Mouse (Mus musculus): Measurements from ENCODE around the gene Naif1. TPM values are rescaled to one million over a fixed set of nuclear protein-coding genes. Genes with fewer than 3 reads are reported as not detected.

The Naif1 gene
- polyA plus RNA-seq, 1 experiment from 2014 or later = 2.9 TPM

DNA sequence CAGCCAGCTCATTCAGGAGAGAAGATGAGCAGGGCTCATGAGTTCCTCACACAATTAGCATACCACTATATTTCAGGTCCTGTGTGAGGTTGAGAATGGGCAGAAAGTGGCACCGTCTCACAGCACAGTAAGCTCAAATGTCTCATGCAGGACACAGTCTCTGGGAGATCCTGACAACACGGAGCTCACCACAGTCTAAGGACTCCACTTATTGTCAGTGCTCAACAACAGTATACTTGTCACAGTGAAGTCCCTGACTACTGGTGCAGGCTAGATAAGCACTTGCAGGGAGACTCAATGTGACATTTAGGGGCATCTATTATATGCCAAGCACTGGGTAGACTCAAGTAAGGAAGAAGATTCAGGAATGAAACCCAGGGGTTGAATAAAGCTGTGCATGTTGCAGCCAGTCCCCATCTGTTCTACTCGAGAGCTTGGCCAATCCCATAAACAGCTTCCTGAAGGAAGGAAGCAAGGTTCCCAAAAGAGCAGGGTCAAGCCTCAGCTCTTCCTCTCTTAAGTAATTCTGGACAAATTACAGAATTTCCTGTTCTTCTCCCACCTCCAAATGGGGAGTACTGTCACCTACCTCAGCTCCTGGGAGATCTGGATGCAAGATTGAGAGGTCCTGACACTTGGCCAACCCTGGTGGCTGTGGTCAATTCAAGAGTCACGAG lies 20.9 kb upstream of the Naif1 start:
- Histone ChIP-seq H3K27me3 (replicated peaks) (no peaks in the 10 kb centered on the region), H3K4me1 (peaks cover 66% of the 10 kb centered on the region), H3K4me2 (0 out of 2 replicates have a peak overlapping the region, but pooled peaks have one; percentile 4), H3K27ac (no peak overlapping the region), H3K36me3 (0 out of 2 replicates have a peak, but pooled peaks cover 2% of the 10 kb centered on the region), H3K9ac (no peak overlapping the region), H3K9me3 (replicated peaks) (no peaks in the 10 kb centered on the region), H3K4me3 (no peak overlapping the region)
- ATAC-seq = 0 out of 2 replicates have a peak, but pooled peaks have one; percentile 30
- WGBS (ENCODE audit: insufficient replicate concordance) = 47% methylated on average over 4 of the region's 4 CpGs

GRCm38 (mm10) chr2:32430701-32431676 lies 19.3 kb upstream of the Naif1 start:
- Histone ChIP-seq H3K27me3 (replicated peaks) (no peaks in the 10 kb centered on the region), H3K4me2 (peak overlapping the region; percentile 32), H3K9ac (no peak overlapping the region; the same call in 1 of the 2 replicates), H3K27ac (peak overlapping the region; percentile 33; the same call in 1 of the 2 replicates), H3K4me1 (peaks cover 50% of the 10 kb centered on the region), H3K36me3 (0 out of 2 replicates have a peak, but pooled peaks cover 2% of the 10 kb centered on the region), H3K4me3 (peak overlapping the region; percentile 18), H3K9me3 (replicated peaks) (no peaks in the 10 kb centered on the region)
- no peak for ATAC-seq
- 51% methylated on average over 18 of the region's 18 CpGs for WGBS (ENCODE audit: insufficient replicate concordance)

- Histone ChIP-seq H3K36me3 (no peaks in the 10 kb centered on the region), H3K4me3 (no peak overlapping the region), H3K27me3 (replicated peaks) (no peaks in the 10 kb centered on the region), H3K4me1 (peaks cover 39% of the 10 kb centered on the region), H3K4me2 (no peak overlapping the region), H3K27ac (no peak overlapping the region), H3K9ac (no peak overlapping the region), H3K9me3 (replicated peaks) (no peaks in the 10 kb centered on the region)
- 47% methylated on average over 3 of the region's 3 CpGs for WGBS (ENCODE audit: insufficient replicate concordance)
- ATAC-seq = no peak
Measured at GRCm38 (mm10) chr2:32436686-32437372, 13.4 kb upstream of the Naif1 start.

DNA sequence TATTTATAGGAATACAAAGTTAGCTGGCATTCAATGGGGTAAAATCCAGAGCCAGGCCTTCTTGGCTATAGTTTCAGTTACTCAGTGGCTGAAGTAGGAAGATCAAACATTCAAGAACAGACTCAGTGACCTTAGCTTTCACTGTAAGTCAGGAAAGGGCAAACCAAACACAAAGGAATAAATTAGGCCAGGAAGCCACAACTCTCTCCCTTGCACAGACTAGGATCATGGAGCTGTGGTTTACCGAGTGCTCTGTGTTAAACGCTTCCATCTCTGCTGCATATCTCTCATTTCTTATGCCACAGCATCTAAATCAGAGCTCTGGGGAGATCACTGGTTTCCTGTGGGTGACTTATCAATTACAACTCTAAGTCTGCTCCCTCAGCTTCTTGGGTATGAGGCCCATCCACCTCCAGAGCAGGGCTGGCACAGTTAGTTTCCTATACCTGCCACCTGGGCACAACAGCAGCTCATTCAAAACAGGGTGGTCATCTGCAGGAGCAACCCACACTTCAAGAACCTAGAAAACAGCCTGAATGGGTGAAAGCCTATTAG lies 12.6 kb upstream of the Naif1 start:
- Histone ChIP-seq H3K36me3 (no peaks in the 10 kb centered on the region), H3K9ac (no peak overlapping the region), H3K4me3 (no peak overlapping the region), H3K27me3 (replicated peaks) (no peaks in the 10 kb centered on the region), H3K4me1 (peaks cover 44% of the 10 kb centered on the region), H3K27ac (no peak overlapping the region), H3K9me3 (replicated peaks) (no peaks in the 10 kb centered on the region), H3K4me2 (no peak overlapping the region)
- no peak for ATAC-seq
- WGBS (ENCODE audit: insufficient replicate concordance) = 22% methylated on average over 2 of the region's 2 CpGs

- no peak overlapping the region for H3K4me2 ChIP-seq
- H3K9me3 ChIP-seq (replicated peaks) = no peaks in the 10 kb centered on the region
- H3K27me3 ChIP-seq (replicated peaks) = no peaks in the 10 kb centered on the region
- WGBS (ENCODE audit: insufficient replicate concordance) = 73% methylated on average over 3 of the region's 3 CpGs
- H3K4me3 ChIP-seq = no peak overlapping the region
- ATAC-seq = no peak
- H3K27ac ChIP-seq = no peak overlapping the region
- no peaks in the 10 kb centered on the region for H3K36me3 ChIP-seq
- H3K4me1 ChIP-seq = peaks cover 44% of the 10 kb centered on the region
- H3K9ac ChIP-seq = no peak overlapping the region
Measured at GRCm38 (mm10) chr2:32438733-32439132, 11.5 kb upstream of the Naif1 start.

GRCm38 (mm10) chr2:32439177-32439576 lies 11.1 kb upstream of the Naif1 start:
- no peak overlapping the region for H3K4me3 ChIP-seq
- ATAC-seq = no peak

GRCm38 (mm10) chr2:32440164-32440563 lies 10.1 kb upstream of the Naif1 start:
- no peak for ATAC-seq
- Histone ChIP-seq H3K36me3 (peaks cover 8% of the 10 kb centered on the region; the same call in 1 of the 2 replicates), H3K4me1 (peaks cover 48% of the 10 kb centered on the region), H3K4me2 (no peak overlapping the region), H3K27ac (no peak overlapping the region), H3K4me3 (no peak overlapping the region), H3K9ac (no peak overlapping the region), H3K9me3 (replicated peaks) (no peaks in the 10 kb centered on the region), H3K27me3 (replicated peaks) (no peaks in the 10 kb centered on the region)
- 63% methylated on average over 2 of the region's 2 CpGs for WGBS (ENCODE audit: insufficient replicate concordance)

More at GRCm38 (mm10) chr2:32439177-32439576, 11.1 kb upstream of the Naif1 start:
- 67% methylated on average over 6 of the region's 6 CpGs for WGBS (ENCODE audit: insufficient replicate concordance)
- Histone ChIP-seq H3K9ac (no peak overlapping the region), H3K36me3 (no peaks in the 10 kb centered on the region), H3K27ac (no peak overlapping the region), H3K4me2 (no peak overlapping the region), H3K9me3 (replicated peaks) (no peaks in the 10 kb centered on the region), H3K4me1 (peaks cover 48% of the 10 kb centered on the region), H3K27me3 (replicated peaks) (no peaks in the 10 kb centered on the region)

DNA sequence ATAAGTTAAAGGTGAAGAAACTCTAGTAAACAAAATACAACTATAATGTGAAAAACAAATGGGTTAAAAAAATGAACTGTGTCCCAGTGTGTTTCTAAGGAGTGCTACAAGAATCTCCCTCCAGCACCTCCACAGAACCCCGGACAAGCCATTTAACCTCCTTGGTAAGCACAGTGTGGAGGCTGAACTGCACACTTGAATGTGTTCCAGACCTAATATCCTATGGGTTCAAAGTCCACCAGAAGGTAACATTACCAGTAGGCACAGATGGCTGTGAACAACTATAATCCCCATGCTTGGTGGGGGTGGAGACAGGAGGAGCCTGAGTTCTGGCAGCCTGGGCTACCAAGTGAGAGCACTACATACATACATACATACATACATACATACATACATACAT lies 9.6 kb upstream of the Naif1 start:
- Histone ChIP-seq H3K4me3 (no peak overlapping the region), H3K4me2 (no peak overlapping the region), H3K27me3 (replicated peaks) (no peaks in the 10 kb centered on the region), H3K4me1 (peaks cover 48% of the 10 kb centered on the region), H3K27ac (no peak overlapping the region), H3K9ac (no peak overlapping the region), H3K9me3 (replicated peaks) (no peaks in the 10 kb centered on the region), H3K36me3 (peaks cover 11% of the 10 kb centered on the region; the same call in 1 of the 2 replicates)
- ATAC-seq = no peak
- WGBS (ENCODE audit: insufficient replicate concordance) = 86% methylated on average over 1 of the region's 1 CpGs

- no peaks in the 10 kb centered on the region for H3K27me3 ChIP-seq (replicated peaks)
- no peaks in the 10 kb centered on the region for H3K9me3 ChIP-seq (replicated peaks)
- no peak overlapping the region for H3K4me3 ChIP-seq
- ATAC-seq = no peak
- peaks cover 15% of the 10 kb centered on the region; the same call in 1 of the 2 replicates for H3K36me3 ChIP-seq
- H3K9ac ChIP-seq = no peak overlapping the region
- no peak overlapping the region for H3K4me2 ChIP-seq
- peaks cover 54% of the 10 kb centered on the region for H3K4me1 ChIP-seq
- H3K27ac ChIP-seq = no peak overlapping the region
- WGBS (ENCODE audit: insufficient replicate concordance) = 79% methylated on average over 2 of the region's 2 CpGs
Measured at GRCm38 (mm10) chr2:32441550-32441949, 8.7 kb upstream of the Naif1 start.

DNA sequence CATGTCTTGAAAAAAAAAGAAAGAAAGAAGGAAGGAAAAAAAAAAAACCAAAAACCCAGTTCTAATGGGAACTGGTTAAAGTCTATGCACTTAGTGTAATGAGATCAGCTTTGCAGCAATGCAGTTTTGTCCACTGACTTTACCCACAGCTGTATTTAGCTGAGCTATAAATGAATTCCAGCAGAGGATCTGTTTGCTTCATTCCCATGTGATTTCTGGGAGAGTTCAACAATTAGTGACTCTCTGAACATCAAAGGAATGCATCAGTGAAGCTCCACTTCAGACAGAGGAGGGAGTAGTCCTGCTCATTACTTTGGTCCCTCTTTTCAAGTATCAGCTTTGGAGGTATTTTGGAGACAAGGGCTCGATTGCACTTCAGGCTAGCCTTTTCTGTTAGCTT lies 4.7 kb upstream of the Naif1 start:
- Histone ChIP-seq H3K4me3 (no peak overlapping the region), H3K27me3 (replicated peaks) (no peaks in the 10 kb centered on the region), H3K4me2 (no peak overlapping the region), H3K36me3 (peaks cover 15% of the 10 kb centered on the region; the same call in 1 of the 2 replicates), H3K27ac (no peak overlapping the region), H3K4me1 (peaks cover 77% of the 10 kb centered on the region), H3K9ac (no peak overlapping the region), H3K9me3 (replicated peaks) (no peaks in the 10 kb centered on the region)
- ATAC-seq = no peak
- WGBS (ENCODE audit: insufficient replicate concordance) = 88% methylated on average over 1 of the region's 1 CpGs

DNA sequence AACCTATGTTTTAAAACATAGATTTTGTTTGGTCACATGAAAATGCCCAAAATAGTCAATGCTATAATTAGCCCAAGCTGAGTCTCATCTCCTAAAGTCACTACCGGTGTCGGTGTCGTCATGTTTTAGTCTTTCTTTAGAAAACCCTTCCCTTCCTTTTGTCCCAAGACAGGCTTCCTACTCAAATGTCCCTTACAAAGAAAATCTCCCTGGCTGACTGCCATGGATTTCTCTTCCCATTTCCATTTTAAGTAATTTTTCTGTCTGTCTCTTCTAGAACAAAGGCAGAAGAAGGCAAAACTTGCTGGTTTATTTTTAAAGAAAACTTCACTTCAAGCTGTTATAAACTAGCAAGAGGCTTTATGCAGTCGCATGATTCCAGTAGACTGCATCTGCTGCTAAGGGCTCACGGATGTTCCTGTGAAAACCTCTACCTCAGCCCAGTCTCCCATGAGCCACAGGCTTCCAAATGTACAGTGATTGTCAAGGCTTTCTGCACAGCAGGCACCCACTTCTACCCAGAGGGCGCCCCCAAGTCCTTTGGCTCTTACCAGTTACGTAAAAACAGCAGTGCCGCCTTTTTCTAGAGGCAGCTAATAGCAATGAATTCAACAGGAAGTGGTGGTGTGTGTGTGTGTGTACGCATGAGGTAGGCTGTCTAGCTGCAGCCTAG lies 2.9 kb upstream of the Naif1 start:
- ATAC-seq = no peak
- peaks cover 15% of the 10 kb centered on the region; the same call in 1 of the 2 replicates for H3K36me3 ChIP-seq
- WGBS (ENCODE audit: insufficient replicate concordance) = 50% methylated on average over 9 of the region's 9 CpGs
- no peaks in the 10 kb centered on the region for H3K27me3 ChIP-seq (replicated peaks)
- H3K4me3 ChIP-seq = no peak overlapping the region
- 0 out of 2 replicates have a peak overlapping the region, but pooled peaks have one; percentile 8 for H3K9ac ChIP-seq
- H3K4me1 ChIP-seq = peaks cover 66% of the 10 kb centered on the region
- peak overlapping the region; percentile 62; the same call in 1 of the 2 replicates for H3K27ac ChIP-seq
- H3K9me3 ChIP-seq (replicated peaks) = no peaks in the 10 kb centered on the region
- peak overlapping the region; percentile 6; the same call in 1 of the 2 replicates for H3K4me2 ChIP-seq
